In the genomic region with DNA sequence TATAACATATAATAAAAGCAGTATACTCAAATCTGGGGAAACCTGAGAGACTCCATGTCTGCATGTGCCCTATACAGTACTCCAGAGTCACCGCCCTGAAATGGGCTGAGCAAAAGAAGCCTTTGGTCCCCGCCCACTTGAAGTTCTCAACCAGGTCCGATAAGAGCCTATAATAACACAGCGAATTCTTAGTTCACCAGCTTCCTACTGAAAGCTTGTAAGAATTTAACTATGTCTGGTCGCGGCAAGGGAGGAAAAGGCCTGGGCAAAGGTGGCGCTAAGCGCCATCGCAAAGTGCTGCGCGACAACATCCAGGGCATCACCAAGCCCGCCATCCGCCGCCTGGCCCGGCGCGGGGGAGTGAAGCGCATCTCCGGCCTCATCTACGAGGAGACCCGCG, we compare ENCODE assay signal across 8 mouse cellular contexts. TPM values are rescaled to one million over a fixed set of nuclear protein-coding genes. Genes with fewer than 3 reads are reported as not detected.
DNase-seq lines count a peak whose midpoint lies in the region; ATAC-seq and TF ChIP-seq lines count a peak whose summit lies in the region.

TSS of gene Hist1h4b (plus strand) at position 224 of the 400 bp plus-strand sequence.

- H3K36me3 ChIP-seq in hindbrain, embryonic 10.5 days: no peaks in the 10 kb centered on the region
- H3K36me3 ChIP-seq in lung, embryonic 15.5 days: no peaks in the 10 kb centered on the region

- peaks cover 46% of the 10 kb centered on the region for H3K4me1 ChIP-seq in hindbrain, embryonic 10.5 days (replicated peaks)
- H3K4me1 ChIP-seq in lung, embryonic 15.5 days: peaks cover 29% of the 10 kb centered on the region
- peaks cover 5% of the 10 kb centered on the region; the same call in 1 of the 2 replicates for H3K4me1 ChIP-seq in olfactory bulb, adult 2 months (ENCODE audit: control insufficient read depth, insufficient read depth, low read length)

- DNase-seq in NIH3T3 (ENCODE audit: low read depth): peak; percentile 95
- DNase-seq in cerebellum, adult 8-10 months: peak; percentile 77
- peak; percentile 96 for DNase-seq in forelimb bud, embryonic 11.5 days (ENCODE audit: low read depth, low spot score)
- peak; percentile 92 for DNase-seq in hindbrain, embryonic 10.5 days (ENCODE audit: low spot score)
- DNase-seq in layer of hippocampus, adult 9-10 months (ENCODE audit: low spot score): peak; percentile 93
- peak; percentile 89 to 90 for DNase-seq in thymus, postnatal 10 days (ENCODE audit: low spot score in 2 of 2)

- peak; percentile 71; the same call in 1 of the 2 replicates for ATAC-seq in lung, embryonic 15.5 days (ENCODE audit: borderline replicate concordance, extremely low read depth, low FRiP score, low TSS enrichment)

- no peaks in the 10 kb centered on the region for H3K9me3 ChIP-seq in hindbrain, embryonic 10.5 days
- H3K9me3 ChIP-seq in lung, embryonic 15.5 days: no peaks in the 10 kb centered on the region

- peak within 1 kb of the TSS; percentile 51 for H3K4me3 ChIP-seq in hindbrain, embryonic 10.5 days
- H3K4me3 ChIP-seq in lung, embryonic 15.5 days: peak within 1 kb of the TSS; percentile 42
- H3K4me3 ChIP-seq in olfactory bulb, adult 2 months (ENCODE audit: insufficient read depth, low read depth, low read length): peak within 1 kb of the TSS; percentile 48

- TF ChIP-seq CTCF in olfactory bulb, adult 2 months (IDR thresholded peaks at IDR 0.05; ENCODE audit: insufficient read depth, low read depth, low read length): no peak

- peak within 1 kb of the TSS; percentile 90 for H3K27ac ChIP-seq in hindbrain, embryonic 10.5 days
- peak within 1 kb of the TSS; percentile 95 for H3K27ac ChIP-seq in lung, embryonic 15.5 days
- H3K27ac ChIP-seq in olfactory bulb, adult 2 months (ENCODE audit: insufficient read depth, low read depth, low read length): peak within 1 kb of the TSS; percentile 86

- no peaks in the 10 kb centered on the region for H3K27me3 ChIP-seq in hindbrain, embryonic 10.5 days (ENCODE audit: insufficient read depth, poor library complexity, severe bottlenecking)
- H3K27me3 ChIP-seq in lung, embryonic 15.5 days: no peaks in the 10 kb centered on the region

- H3K4me2 ChIP-seq in lung, embryonic 15.5 days: peak within 1 kb of the TSS; percentile 66

- TF ChIP-seq POLR2A in olfactory bulb, adult 2 months (IDR thresholded peaks at IDR 0.05; ENCODE audit: insufficient read depth, low read depth, low read length): peak; percentile 63

- WGBS in hindbrain, embryonic 10.5 days: under 1% methylated on average over 20 of the region's 22 CpGs
- under 1% methylated on average over 19 of the region's 22 CpGs for WGBS in lung, embryonic 15.5 days
- under 1% methylated on average over 19 of the region's 22 CpGs for WGBS in olfactory bulb, adult 2 months

- H3K9ac ChIP-seq in lung, embryonic 15.5 days: peak within 1 kb of the TSS; percentile 59

RNA-seq across cellular contexts. Expression of gene Hist1h4b, which starts in this region (rescaled TPM):
- polyA plus RNA-seq in hindbrain, embryonic 10.5 days (2016; fragmentation: Nextera tagmentation; extraction: Ambion mirVana): 4.9 and 5.4 TPM in 2 replicates
- 5.8 and 7.5 TPM in 2 replicates for polyA plus RNA-seq in lung, embryonic 15.5 days (2015; fragmentation: Nextera tagmentation; extraction: Ambion mirVana)
- polyA plus RNA-seq in olfactory bulb, adult 2 months (2012; ENCODE audit: insufficient read depth, insufficient read length, low replicate concordance, missing spikeins): not detected in 2 replicates

Comparison
In these comparisons a context has a peak if more than half of its experiments do, and no peak if none do; other contexts are left out.
1. Peak in every context shown above with its lines: DNase-seq, ATAC-seq, H3K4me3 ChIP-seq and H3K27ac ChIP-seq.